Mouse (Mus musculus): ENCODE measurements around the gene Pdhb. TPM values are rescaled to one million over a fixed set of nuclear protein-coding genes. Genes with fewer than 3 reads are reported as not detected.

Gene Pdhb
- 353 TPM for polyA plus RNA-seq (2014; fragmentation: Illumina TruSeq; extraction: RNeasy Lipid Tissue Mini Kit (QIAGEN cat#74804); ENCODE audit: low read depth, low replicate concordance)

GRCm38 (mm10) chr14:8172507-8173410 lies at the start of gene Pdhb:
TSS of gene Pdhb (minus strand) at chr14:8173025.

GRCm38 (mm10) chr14:8213803-8214224 lies 41.0 kb upstream of the Pdhb start, which contains the start of gene Kctd6:
TSS of gene Kctd6 (plus strand) at chr14:8214140.

Other genes with a start within 250 kb of the Pdhb start
- not detected for gene Gm45521, start 215.7 kb downstream of the Pdhb start, polyA plus RNA-seq (2014; fragmentation: Illumina TruSeq; extraction: RNeasy Lipid Tissue Mini Kit (QIAGEN cat#74804); ENCODE audit: low read depth, low replicate concordance)
- gene Dnase1l3, start 178.5 kb downstream of the Pdhb start, polyA plus RNA-seq (2014; fragmentation: Illumina TruSeq; extraction: RNeasy Lipid Tissue Mini Kit (QIAGEN cat#74804); ENCODE audit: low read depth, low replicate concordance): not detected
- gene Abhd6, start 170.1 kb downstream of the Pdhb start, polyA plus RNA-seq (2014; fragmentation: Illumina TruSeq; extraction: RNeasy Lipid Tissue Mini Kit (QIAGEN cat#74804); ENCODE audit: low read depth, low replicate concordance): 15.3 TPM
- 44.4 TPM for gene Rpp14, start 92.7 kb downstream of the Pdhb start, polyA plus RNA-seq (2014; fragmentation: Illumina TruSeq; extraction: RNeasy Lipid Tissue Mini Kit (QIAGEN cat#74804); ENCODE audit: low read depth, low replicate concordance)
- gene Pxk, start 74.8 kb downstream of the Pdhb start, polyA plus RNA-seq (2014; fragmentation: Illumina TruSeq; extraction: RNeasy Lipid Tissue Mini Kit (QIAGEN cat#74804); ENCODE audit: low read depth, low replicate concordance): 51.1 TPM
- 42.9 TPM for gene Kctd6, start 41.1 kb upstream of the Pdhb start, polyA plus RNA-seq (2014; fragmentation: Illumina TruSeq; extraction: RNeasy Lipid Tissue Mini Kit (QIAGEN cat#74804); ENCODE audit: low read depth, low replicate concordance)
- 61.4 TPM for gene Acox2, start 86.3 kb upstream of the Pdhb start, polyA plus RNA-seq (2014; fragmentation: Illumina TruSeq; extraction: RNeasy Lipid Tissue Mini Kit (QIAGEN cat#74804); ENCODE audit: low read depth, low replicate concordance)
- gene Fam107a, start 145.0 kb upstream of the Pdhb start, polyA plus RNA-seq (2014; fragmentation: Illumina TruSeq; extraction: RNeasy Lipid Tissue Mini Kit (QIAGEN cat#74804); ENCODE audit: low read depth, low replicate concordance): 153 TPM
- gene Oit1, start 205.7 kb upstream of the Pdhb start, polyA plus RNA-seq (2014; fragmentation: Illumina TruSeq; extraction: RNeasy Lipid Tissue Mini Kit (QIAGEN cat#74804); ENCODE audit: low read depth, low replicate concordance): 0.36 TPM

Data from kidney, adult 10 weeks (tissue).